Mouse (Mus musculus) brain, adult 2 months (tissue): ENCODE results near the gene Hist1h2ba.
A peak's percentile ranks its signal among the peaks of the same experiment; 100 is the strongest.

ENCODE experiments used
- DNase-seq: peaks from one replicate; pipeline ENCODE4 v3.0.0; 2011; ENCODE audit warnings: low read depth, low spot score

Hist1h2ba gene

DNA sequence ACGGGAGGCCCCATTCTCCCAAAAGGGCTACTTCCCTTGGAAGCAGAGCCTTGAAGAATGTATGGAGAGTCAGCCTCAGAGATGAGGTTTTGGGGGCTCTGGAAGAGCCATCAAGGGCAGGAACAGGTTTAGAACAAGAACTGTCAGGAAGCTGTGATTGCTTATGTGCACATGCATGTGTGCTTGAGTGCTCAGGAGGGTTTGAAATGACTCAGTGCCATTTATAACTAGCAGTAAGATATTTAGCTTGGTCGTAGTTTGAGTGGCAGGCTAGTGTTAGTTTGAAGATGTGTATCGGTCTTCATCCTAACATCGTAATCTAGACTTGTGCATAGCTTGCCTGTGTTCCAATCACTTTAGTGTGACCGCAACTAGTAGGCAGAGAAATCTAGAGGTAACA is 27.1 kb downstream of the Hist1h2ba start:
- DNase-seq, result no peak

GRCm38 (mm10) chr13:23898242-23898641 is 35.7 kb downstream of the Hist1h2ba start:
- no peak for DNase-seq

DNA sequence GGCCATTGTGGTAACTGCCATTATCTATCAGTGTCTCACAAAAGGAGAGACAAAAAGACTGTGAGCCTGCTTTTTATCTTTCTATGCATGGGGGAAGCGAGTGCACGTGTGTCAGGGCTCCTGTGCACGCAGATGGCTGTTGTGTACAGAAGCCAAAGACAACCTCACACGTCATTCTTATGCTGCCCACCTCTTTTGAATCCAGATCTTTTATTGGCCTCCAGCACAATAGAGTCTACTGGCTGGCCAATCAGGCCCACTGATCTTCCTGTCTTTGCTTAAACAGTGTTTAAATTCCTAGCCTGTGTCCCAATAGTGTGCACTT is 40.7 kb downstream of the Hist1h2ba start:
- no peak for DNase-seq

- no peak for DNase-seq
These were observed 41.2 kb downstream of the Hist1h2ba start for GRCm38 (mm10) chr13:23892592-23893268.

DNA sequence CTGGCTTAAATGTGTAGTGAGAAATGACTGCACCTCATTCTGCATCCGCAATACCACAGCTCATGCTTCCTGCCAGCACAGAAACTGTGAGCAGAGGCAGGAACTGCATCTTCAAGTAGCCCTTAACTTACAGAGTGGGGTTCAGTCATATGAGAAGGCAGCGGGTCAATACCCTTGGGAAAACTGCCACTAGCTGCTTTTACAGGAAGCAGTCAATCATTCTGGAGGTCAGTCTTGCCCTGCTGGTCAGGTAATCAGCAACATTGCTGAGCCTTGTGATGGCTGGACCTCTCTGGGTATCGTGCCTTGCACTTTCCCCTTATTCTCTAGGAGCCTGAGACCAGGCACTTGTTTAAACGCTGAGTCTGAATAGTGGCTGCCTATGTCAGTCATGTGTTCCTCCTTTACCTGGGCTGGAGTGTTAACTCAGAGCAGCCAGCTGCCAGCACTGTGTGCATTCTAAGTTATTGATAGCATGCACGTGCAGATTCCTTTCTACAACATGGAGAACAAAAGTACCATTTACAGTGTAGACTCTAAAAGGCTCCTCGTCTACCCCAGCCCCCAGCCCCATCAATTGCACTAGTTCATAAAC is 44.8 kb downstream of the Hist1h2ba start:
- DNase-seq, result no peak

DNA sequence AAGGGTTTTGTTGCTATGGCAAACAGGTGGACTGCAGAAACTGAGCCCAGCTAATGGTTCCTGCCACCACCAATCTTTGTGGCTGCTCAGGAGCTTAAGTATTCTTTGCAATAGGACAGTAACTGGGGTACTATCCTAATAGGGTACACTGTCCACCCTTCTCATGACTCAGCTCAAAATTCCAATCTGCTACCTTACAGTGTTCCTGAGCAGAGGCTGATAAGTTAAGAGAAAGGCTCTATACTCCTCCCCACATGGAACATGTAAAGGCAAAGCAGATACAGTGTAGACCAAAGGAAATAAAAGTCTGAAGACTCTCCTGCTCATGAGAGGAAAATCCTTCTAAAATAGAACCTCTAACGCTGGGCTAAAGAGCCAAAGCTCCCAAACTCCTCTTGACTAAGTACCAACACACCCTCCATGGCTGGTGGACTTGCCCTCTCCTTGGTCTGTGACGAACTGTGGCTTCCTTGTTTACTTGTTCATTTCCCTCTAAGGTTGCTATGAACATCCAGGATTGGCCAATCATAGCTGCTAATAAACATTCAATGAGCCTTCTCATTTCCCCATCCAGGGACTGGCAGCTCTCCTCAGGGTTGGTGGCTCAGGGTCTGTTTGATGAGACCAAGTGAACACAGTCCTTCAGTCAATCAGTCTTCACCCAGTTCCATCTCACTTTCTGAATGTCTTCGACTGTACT is 46.8 kb downstream of the Hist1h2ba start:
- no peak for DNase-seq

DNA sequence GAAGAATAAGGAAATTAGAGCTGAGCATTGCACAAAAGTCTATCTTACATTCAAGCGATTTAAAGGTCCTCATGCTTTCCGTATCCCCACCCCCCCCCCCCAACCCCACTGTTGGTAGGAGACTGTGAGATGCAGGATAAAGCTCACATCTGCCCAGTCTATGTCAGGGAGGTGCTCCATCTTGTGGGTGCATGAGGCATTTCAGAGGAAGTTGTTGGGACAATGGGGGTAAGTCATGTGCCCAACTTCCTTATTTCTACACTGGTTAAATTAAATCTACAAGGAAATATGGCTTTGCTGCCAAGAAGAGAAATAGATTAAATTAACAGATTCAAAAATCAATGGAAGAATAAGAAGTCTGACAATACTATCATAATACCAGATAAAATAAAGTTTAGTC is 48.4 kb downstream of the Hist1h2ba start:
- DNase-seq, result peak; percentile 41
